Mouse (Mus musculus): ENCODE data around the gene Lancl2. TPM values are rescaled to one million over a fixed set of nuclear protein-coding genes. Genes with fewer than 3 reads are reported as not detected.
A peak's percentile ranks its signal among the peaks of the same experiment; 100 is the strongest.

The Lancl2 gene
- total RNA-seq (2021), result 1 to 10 TPM; 7.3 to 9.7 TPM
- long read RNA-seq, experiment 1, partial matches to known transcripts, result 0 of 2 reads
- long read RNA-seq, experiment 1, other reads (novel, unspliced or antisense), result 1 of 2 reads
- long read RNA-seq, experiment 2, partial matches to known transcripts, result 1 of 2 reads
- long read RNA-seq, experiment 2, other reads (novel, unspliced or antisense), result 0 of 2 reads

- peak in 1 of 2 experiments; percentile 8 for DNase-seq
Measured at GRCm38 (mm10) chr6:57702376-57702742, at the start of gene Lancl2. Lancl2 (plus strand) TSS chr6:57702540.

DNA sequence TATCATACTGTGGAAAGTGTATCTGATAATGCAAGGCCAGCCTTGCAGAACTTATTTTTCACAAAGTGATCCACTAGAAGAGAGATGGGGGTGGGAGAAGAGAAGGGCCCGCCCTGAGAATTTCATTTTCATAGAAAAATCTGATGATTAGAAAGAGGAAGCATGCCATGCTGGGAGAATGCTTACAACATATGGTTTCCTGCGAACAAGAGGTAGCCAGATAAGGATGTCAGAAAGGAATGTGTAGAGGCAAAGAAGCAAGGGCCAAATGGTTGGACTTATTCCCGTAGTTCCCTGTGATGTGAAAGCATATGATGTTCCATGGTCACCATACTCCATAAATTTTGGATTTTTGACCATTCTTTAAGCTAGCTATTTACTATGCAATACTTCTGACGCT is 41.0 kb upstream of the Lancl2 start:
- DNase-seq, result no peak
- intact Hi-C loops (cut with DNase I), result no loop called here

More at GRCm38 (mm10) chr6:57702376-57702742, at the start of gene Lancl2:
- intact Hi-C loops (cut with DNase I), result no loop called here

DNA sequence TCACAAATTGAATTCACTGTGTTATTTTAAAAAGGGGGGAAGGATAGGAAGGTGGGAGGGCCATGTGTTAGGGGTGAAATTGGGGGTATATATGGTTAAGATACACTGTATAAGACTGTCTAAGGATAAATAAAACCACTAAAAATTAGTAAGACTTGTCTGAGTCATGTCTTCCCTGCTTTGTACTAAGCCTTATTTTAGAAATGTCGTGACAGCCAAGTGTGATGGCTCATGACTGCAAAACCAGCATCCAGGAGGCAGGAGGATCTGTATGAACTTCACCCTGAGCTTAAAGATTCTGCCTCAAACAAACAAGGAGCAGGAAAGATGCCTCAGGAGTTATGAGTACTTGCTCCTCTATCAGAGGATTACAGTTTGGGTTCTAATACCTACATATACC is 18.2 kb upstream of the Lancl2 start:
- no peak for DNase-seq

GRCm38 (mm10) chr6:57691467-57692261 is 10.7 kb upstream of the Lancl2 start, which contains the start of gene Pyurf:
Pyurf (minus strand) TSS chr6:57692078.
- peak; percentile 79 to 82 for DNase-seq
- intact Hi-C loops (cut with DNase I), result no loop called here

More for the DNA sequence above, 18.2 kb upstream of the Lancl2 start:
- intact Hi-C loops (cut with DNase I), result no loop called here

DNA sequence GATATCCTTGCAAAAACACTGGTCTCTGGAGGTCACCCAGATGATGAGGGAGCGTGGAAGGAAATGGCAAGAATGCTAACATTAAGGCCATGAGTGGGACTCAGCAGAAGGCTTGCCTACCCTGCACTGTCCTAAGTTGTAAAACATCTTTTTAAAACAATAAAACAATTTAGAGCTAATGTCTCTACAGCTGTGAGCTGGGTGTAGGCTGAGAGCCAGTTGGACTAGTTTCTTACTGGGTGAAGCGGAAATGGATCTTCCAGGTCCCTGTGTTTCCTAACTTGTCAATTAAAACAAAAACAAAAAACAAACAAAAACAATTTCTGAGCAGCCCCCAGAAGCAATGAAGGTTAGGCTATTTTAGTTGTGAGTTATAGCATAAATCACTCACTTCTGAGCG is 9.2 kb upstream of the Lancl2 start:
- no peak for DNase-seq
- intact Hi-C loops (cut with DNase I), result no loop called here

GRCm38 (mm10) chr6:57701686-57702085 is 654 bp upstream of the Lancl2 start:
- no peak for DNase-seq
- intact Hi-C loops (cut with DNase I), result no loop called here

- intact Hi-C loops (cut with DNase I), result no loop called here
- peak; percentile 92 to 95 for DNase-seq
Measured at GRCm38 (mm10) chr6:57702743-57703499, 581 bp downstream of the Lancl2 start.

DNA sequence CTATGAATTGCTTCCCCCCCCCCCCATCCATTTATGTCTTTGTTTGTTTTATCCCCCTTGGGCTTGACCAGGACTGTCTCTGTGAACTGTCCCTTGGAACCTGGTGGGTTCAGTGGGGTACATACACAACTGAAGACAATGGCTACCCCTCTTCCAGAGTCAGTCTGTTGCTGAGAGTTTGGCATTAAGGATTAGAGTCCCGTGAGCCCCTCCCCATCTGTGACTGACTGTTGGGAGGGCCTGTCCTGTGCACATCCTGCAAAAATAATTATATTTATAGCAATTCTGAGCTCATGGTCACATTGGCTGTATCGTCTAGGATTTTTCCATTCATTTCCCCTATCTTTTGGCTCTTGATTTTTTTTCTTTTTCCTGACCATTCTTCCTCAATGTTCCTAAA is 1.4 kb downstream of the Lancl2 start:
- intact Hi-C loops (cut with DNase I), result no loop called here

GRCm38 (mm10) chr6:57706721-57707120 is 4.4 kb downstream of the Lancl2 start:
- no peak for DNase-seq
- intact Hi-C loops (cut with DNase I), result no loop called here

More for the DNA sequence above, 1.4 kb downstream of the Lancl2 start:
- DNase-seq, result no peak

- intact Hi-C loops (cut with DNase I), result no loop called here
Measured at GRCm38 (mm10) chr6:57711726-57712125, 9.4 kb downstream of the Lancl2 start.

DNA sequence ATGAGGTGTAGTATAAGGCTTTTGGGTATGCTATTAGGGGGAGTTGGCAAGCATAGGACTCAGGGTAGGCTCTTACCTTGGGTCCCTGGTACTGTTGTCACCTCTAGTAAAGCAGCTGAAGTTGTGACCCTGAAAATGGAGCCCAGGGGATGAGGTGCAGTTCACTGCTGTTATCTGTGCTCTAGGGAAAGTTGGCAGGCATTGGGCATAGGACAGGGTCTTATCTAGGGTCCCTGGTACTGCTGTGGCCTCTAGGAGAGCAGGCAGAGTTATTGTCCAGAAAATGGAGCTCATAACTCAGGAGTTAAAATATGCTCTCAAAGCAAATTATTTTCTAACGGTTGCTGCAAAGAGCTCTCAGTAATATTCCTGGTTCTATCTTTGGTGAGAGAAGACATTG is 19.0 kb downstream of the Lancl2 start:
- DNase-seq, result no peak
- intact Hi-C loops (cut with DNase I), result no loop called here

More at GRCm38 (mm10) chr6:57711726-57712125, 9.4 kb downstream of the Lancl2 start:
- no peak for DNase-seq

- intact Hi-C loops (cut with DNase I), result no loop called here
- no peak for DNase-seq
Measured at GRCm38 (mm10) chr6:57742749-57743148, 40.4 kb downstream of the Lancl2 start.

DNA sequence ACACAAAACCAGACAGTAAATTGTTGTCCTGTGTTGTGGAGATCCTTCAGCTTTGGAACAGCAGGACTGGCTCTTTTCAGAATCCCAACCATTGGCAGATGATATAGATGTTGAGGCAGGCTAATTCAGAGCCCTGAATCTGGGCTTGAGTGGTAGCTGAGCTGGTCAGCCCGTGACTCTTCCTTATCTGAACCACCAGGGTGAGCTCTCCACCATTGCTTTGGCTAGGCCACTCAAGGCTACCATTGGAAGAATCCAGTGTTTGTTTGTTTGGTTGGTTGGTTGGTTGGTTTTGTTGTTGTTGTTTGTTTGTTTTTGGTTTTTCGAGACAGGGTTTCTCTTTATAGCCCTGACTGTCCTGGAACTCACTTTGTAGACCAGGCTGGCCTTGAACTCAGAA is 41.0 kb downstream of the Lancl2 start:
- DNase-seq, result no peak
- intact Hi-C loops (cut with DNase I), result no loop called here

DNA sequence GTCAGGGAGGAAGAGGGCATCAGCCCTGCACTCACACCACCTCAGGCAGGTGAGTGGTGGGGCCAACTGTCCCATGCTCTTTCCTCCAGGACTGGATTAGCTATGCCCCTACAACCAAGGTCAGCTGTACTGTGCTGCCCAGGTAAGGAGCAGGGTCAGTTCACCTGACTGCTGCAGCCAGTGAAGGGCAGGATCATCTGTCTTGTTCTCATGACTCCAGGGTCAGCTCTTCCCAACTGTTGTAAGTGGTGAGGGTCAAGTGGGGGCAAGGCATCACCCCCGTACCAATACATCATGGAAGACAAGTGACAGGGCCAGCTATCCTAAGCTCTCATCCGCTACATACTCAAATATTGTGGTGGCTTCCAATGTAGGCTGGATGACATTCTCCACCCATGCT is 41.8 kb downstream of the Lancl2 start:
- intact Hi-C loops (cut with DNase I), result no loop called here
- DNase-seq, result no peak

DNA sequence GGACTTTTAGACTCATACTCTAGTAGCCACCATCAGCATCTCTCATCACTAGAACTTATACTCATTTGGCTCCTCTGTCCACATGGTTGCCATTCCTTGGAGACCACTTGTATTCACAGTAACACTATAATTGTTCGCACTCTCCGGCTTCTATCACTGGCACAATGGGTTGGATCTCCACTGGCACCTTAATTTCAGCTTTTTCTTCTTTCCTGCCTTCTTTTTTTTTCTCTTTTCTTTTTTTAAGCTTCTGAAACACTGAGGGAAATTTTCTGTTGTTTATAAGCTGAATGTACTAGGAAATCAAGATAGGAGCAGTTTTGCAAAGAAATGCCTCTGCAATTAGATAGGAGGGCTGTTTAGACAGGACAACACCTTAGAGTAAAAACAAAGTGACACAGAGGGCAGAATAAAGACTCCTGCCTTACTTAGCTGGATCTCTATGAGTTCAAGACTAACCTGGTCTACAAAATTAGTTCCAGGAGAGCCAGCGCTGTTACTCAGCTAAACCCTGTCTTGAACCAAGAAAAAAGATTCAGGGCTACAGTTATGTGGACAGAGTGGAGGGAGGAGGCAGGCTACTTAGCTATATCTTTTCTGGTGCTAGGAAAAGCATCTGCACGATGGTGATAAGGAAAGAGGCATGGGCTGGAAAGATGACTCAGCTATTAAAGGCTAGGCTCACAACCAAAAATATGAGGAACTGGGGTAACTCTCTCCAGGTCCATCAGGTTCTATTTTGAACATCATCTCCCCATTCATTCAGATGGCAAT is 42.8 kb downstream of the Lancl2 start:
- intact Hi-C loops (cut with DNase I), result no loop called here
- DNase-seq, result no peak

GRCm38 (mm10) chr6:57745748-57746129 is 43.4 kb downstream of the Lancl2 start:
- intact Hi-C loops (cut with DNase I), result no loop called here
- no peak for DNase-seq

DNA sequence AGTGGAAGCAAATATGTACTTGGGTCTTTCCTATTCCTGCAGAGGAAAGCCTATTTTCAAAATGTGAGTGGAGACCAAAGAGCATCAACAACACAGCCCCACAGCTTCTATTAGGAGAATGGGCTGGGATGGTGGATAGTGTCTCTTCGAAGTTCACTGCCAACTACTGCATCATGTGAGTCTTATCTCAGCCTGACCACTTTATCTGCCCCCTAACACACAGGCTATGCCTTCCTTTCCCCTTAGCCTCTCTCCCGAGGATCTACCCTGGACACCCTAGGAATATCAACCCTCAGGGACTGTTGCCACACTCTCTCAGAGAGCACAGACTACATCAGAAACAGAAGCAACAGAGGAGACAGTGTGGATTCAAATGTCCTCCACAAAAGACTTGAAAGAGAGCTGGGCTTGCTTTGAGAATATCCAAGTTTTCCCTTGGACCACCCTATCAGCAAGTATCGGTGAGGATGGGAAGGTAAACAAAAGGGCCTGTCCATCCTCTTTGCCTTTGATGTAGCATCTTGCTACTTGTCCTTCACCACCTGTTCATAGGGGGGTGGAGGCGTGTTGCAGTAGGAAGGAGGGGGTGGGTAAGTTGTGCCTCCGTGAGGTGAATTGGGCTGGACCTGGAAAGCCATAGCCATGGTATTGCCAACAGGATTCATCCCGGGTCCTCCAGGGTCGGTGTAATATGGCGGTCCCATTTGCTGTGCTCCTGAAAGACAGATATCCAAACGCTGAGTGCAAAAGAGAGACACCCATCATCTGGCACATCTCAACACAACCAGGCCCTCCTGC is 51.8 kb downstream of the Lancl2 start:
- no peak for DNase-seq
- intact Hi-C loops (cut with DNase I), result no loop called here

- no peak for DNase-seq
- intact Hi-C loops (cut with DNase I), result no loop called here
Measured at GRCm38 (mm10) chr6:57763054-57763453, 60.7 kb downstream of the Lancl2 start.

GRCm38 (mm10) chr6:57765095-57765878 is 62.9 kb downstream of the Lancl2 start:
- no peak for DNase-seq
- intact Hi-C loops (cut with DNase I), result no loop called here

All from gastrocnemius, postnatal 36 days (tissue).